9 mouse cellular contexts compared by ENCODE assay signal in genomic region chr8:126516620-126517577, GRCm38 (mm10). TPM values are rescaled to one million over a fixed set of nuclear protein-coding genes. Genes with fewer than 3 reads are reported as not detected.
DNase-seq lines count a peak whose midpoint lies in the region; ATAC-seq lines count a peak whose summit lies in the region.
"Had no signal": no experiment of that assay in that cellular context is flagged by ENCODE, and none has a peak within 500 bp of the region (broad histone marks: within the 10 kb centered on the region; RNA-seq: fewer than 3 reads in every experiment).

No protein-coding gene starts in this region.

- 15% methylated on average over 27 of the region's 27 CpGs for WGBS in heart, embryonic 10.5 days
- 5% methylated on average over 27 of the region's 27 CpGs for WGBS in kidney, embryonic 16.5 days

- ATAC-seq in erythroid progenitor cell, adult 5-6 weeks (replicated peaks; ENCODE audit: low FRiP score, poor library complexity, severe bottlenecking): 0 out of 2 replicates have a peak, but pooled peaks have one; percentile 40
- peak; percentile 74 for ATAC-seq in kidney, embryonic 16.5 days (ENCODE audit: low FRiP score, low TSS enrichment)

- H3K4me3 ChIP-seq in heart, embryonic 10.5 days: peak overlapping the region; percentile 46
- H3K4me3 ChIP-seq in kidney, embryonic 16.5 days (ENCODE audit: low read length): peak overlapping the region; percentile 32

- peak overlapping the region; percentile 64 for H3K4me2 ChIP-seq in kidney, embryonic 16.5 days (replicated peaks; ENCODE audit: low read depth, low read length)

- no peaks in the 10 kb centered on the region for H3K9me3 ChIP-seq in heart, embryonic 10.5 days
- H3K9me3 ChIP-seq in kidney, embryonic 16.5 days (ENCODE audit: low read length): peaks cover 3% of the 10 kb centered on the region; the same call in 1 of the 2 replicates

- no peaks in the 10 kb centered on the region for H3K36me3 ChIP-seq in heart, embryonic 10.5 days
- no peaks in the 10 kb centered on the region for H3K36me3 ChIP-seq in kidney, embryonic 16.5 days (ENCODE audit: insufficient read depth, low read length)

- peak overlapping the region; percentile 81 for H3K27ac ChIP-seq in heart, embryonic 10.5 days
- H3K27ac ChIP-seq in kidney, embryonic 16.5 days (ENCODE audit: low read length): peak overlapping the region; percentile 68

- H3K27me3 ChIP-seq in heart, embryonic 10.5 days (ENCODE audit: insufficient read depth, poor library complexity, severe bottlenecking): no peaks in the 10 kb centered on the region
- no peaks in the 10 kb centered on the region for H3K27me3 ChIP-seq in kidney, embryonic 16.5 days (ENCODE audit: insufficient read depth, low read length)
- H3K27me3 ChIP-seq: CH12.LX had no signal

- peak overlapping the region; percentile 43 for H3K9ac ChIP-seq in kidney, embryonic 16.5 days (replicated peaks; ENCODE audit: low read length)

- H3K4me1 ChIP-seq in heart, embryonic 10.5 days: peaks cover 38% of the 10 kb centered on the region
- H3K4me1 ChIP-seq in kidney, embryonic 16.5 days (ENCODE audit: insufficient read depth, low read length): peaks cover 15% of the 10 kb centered on the region

- DNase-seq in thymus, postnatal 25 days: peak; percentile 25
- no peak for DNase-seq in thymus, postnatal 0 days (ENCODE audit: low spot score)
- DNase-seq in heart, embryonic 10.5 days (ENCODE audit: low spot score): peak; percentile 95
- peak; percentile 79 for DNase-seq in liver
- DNase-seq in monocyte, adult 2 months (ENCODE audit: low read depth in 1 of 2, low spot score in 2 of 2): peak; percentile 79 to 84
- DNase-seq in spleen, postnatal 14 days (ENCODE audit: low spot score in 2 of 2): peak; percentile 34 to 41

RNA-seq across cellular contexts. Expression of gene Tarbp1, which starts 42.0 kb away (rescaled TPM):
- 3.0 and 3.1 TPM in 2 replicates for polyA plus RNA-seq in thymus, postnatal 0 days (2015; fragmentation: Nextera tagmentation; extraction: Ambion mirVana)
- 5.4 and 6.3 TPM in 2 replicates for total RNA-seq in erythroid progenitor cell, adult 5-6 weeks (2015; ENCODE audit: low replicate concordance)
- 0.45 and 2.2 TPM in 2 replicates for total RNA-seq in erythroid progenitor cell, adult 5-6 weeks (2017; ENCODE audit: low replicate concordance)
- 1.9 and 2.7 TPM in 2 replicates for polyA plus RNA-seq in heart, embryonic 10.5 days (2016; fragmentation: Nextera tagmentation; extraction: Ambion mirVana)
- 3.1 and 3.3 TPM in 2 replicates for polyA plus RNA-seq in kidney, embryonic 16.5 days (2015; fragmentation: Nextera tagmentation; extraction: Ambion mirVana)
